Mouse (Mus musculus) forebrain, embryonic 13.5 days (tissue): ENCODE measurements at regions not wholly inside any gene's neighbourhood (a gene's known extent, or its start where the extent isn't known, plus 50 kb on each side); places are given as distances from the start of the nearest gene placed in this dataset.

Source experiments
- ATAC-seq: fragments of 200-750 bp; cut with Nextera tagmentation; 2 replicates; pipeline ENCODE4 v1.8.0; 2017
- H3K27ac ChIP-seq: fragments of 300-500 bp; sonication (generic); 2 replicates; pipeline ENCODE4 v1.5.1; 2015; ENCODE audit warnings: inconsistent platforms, mild to moderate bottlenecking, moderate library complexity
- H3K27me3 ChIP-seq: fragments of 300-500 bp; sonication (generic); 2 replicates; pipeline ENCODE4 v1.6.1; 2015; ENCODE audit warnings: mild to moderate bottlenecking, inconsistent platforms
- H3K36me3 ChIP-seq: fragments of 300-500 bp; sonication (generic); 2 replicates; pipeline ENCODE4 v1.6.1; 2015; ENCODE audit warnings: mild to moderate bottlenecking, inconsistent platforms; ENCODE audit not compliant: poor library complexity, severe bottlenecking
- H3K4me1 ChIP-seq: fragments of 300-500 bp; sonication (generic); 2 replicates; pipeline ENCODE4 v1.6.1; 2015; ENCODE audit warnings: inconsistent platforms
- H3K4me2 ChIP-seq: fragments of 300-500 bp; sonication (generic); 2 replicates; pipeline ENCODE4 v1.6.1; 2015; ENCODE audit warnings: inconsistent platforms, mild to moderate bottlenecking, moderate library complexity
- H3K4me3 ChIP-seq: fragments of 300-500 bp; sonication (generic); 2 replicates; pipeline ENCODE4 v1.5.1; 2015; ENCODE audit warnings: mild to moderate bottlenecking, inconsistent platforms
- H3K9ac ChIP-seq: fragments of 300-500 bp; sonication (generic); 2 replicates; pipeline ENCODE4 v1.6.1; 2015; ENCODE audit warnings: mild to moderate bottlenecking, inconsistent platforms
- H3K9me3 ChIP-seq: fragments of 300-500 bp; sonication (generic); replicated peaks from 2 replicates; pipeline ENCODE4 v1.6.1; 2016; ENCODE audit warnings: inconsistent platforms
- WGBS: fragments of 180-500 bp; shearing (Covaris S2); methylation state at CpG from one replicate; pipeline ENCODE4 v1.1.7; 2015; 5-methylcytosine and 5-hydroxymethylcytosine counted together

DNA sequence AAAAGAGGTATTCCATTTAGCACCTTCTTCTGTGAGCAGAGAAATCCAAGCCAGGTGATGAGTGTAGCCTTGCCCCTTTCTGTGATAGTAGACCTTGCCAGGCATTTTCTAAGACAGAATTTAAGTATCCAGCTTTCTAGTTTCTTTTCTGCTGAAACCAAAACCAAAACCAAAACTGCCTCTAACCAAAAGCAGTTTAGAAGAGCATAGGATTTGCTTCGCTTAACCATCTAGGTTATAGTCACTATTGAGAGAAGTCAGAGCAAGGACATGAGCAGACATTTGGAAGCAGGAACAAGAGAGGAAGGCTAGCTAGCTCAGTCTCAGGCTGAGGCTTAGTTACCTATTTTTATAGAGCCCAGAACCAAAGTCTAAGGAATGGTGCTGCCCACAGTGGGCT, 354.8 kb upstream of the Prickle1 start:
- Histone ChIP-seq H3K36me3 (no peaks in the 10 kb centered on the region), H3K27me3 (no peaks in the 10 kb centered on the region), H3K9me3 (no peaks in the 10 kb centered on the region), H3K4me2 (no peak overlapping the region), H3K4me1 (no peaks in the 10 kb centered on the region), H3K27ac (no peak overlapping the region), H3K4me3 (no peak overlapping the region), H3K9ac (no peak overlapping the region)
- WGBS, result 98% methylated on average over 1 of the region's 1 CpGs
- no peak for ATAC-seq

DNA sequence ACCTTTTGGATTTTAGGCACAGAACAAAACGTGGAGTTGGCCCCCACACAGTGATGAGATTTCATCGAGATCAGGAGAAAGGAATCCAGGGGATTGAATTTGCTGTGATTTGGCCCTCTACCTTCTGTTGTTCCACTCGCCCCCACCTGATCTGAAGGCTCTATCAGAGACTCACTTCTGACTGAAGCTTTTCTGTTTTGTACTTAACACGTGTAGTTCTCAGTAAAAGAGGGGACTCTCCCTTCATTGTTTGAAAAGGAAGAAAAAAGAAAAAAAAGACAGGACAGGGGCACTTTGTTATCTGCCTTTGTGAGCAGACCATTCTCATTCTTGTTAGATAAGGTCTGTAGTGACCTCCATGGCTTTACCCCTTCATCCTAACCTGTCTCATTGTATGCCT, 353.2 kb upstream of the Prickle1 start:
- Histone ChIP-seq H3K4me1 (no peaks in the 10 kb centered on the region), H3K9ac (no peak overlapping the region), H3K4me2 (no peak overlapping the region), H3K9me3 (no peaks in the 10 kb centered on the region), H3K27ac (no peak overlapping the region), H3K4me3 (no peak overlapping the region), H3K27me3 (no peaks in the 10 kb centered on the region), H3K36me3 (no peaks in the 10 kb centered on the region)
- ATAC-seq, result no peak
- 80% methylated on average over 4 of the region's 4 CpGs for WGBS

DNA sequence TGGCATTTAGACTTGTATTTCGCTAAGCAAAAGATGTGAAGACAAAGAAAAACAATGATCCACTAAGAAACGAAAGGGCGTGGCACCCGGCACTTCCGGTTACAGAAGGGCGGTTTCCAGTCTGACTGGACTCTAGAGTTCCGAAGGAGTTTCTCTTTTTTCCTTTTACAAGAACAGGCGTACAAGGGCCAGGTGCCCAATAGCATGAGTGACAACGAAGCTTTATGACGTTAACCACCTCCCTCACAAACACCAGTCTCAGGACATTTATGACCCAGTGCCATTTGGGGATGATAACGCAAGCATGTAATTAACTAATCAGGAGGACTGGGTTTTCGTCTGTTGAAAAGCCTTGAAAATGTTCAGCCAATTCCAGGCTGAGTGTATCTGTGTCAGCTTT, 347.9 kb upstream of the Prickle1 start:
- H3K9ac ChIP-seq, result no peak overlapping the region
- ATAC-seq, result no peak
- H3K4me3 ChIP-seq, result no peak overlapping the region
- WGBS, result 88% methylated on average over 12 of the region's 12 CpGs
- H3K4me2 ChIP-seq, result no peak overlapping the region
- no peaks in the 10 kb centered on the region for H3K36me3 ChIP-seq
- no peaks in the 10 kb centered on the region for H3K9me3 ChIP-seq
- H3K27ac ChIP-seq, result no peak overlapping the region
- no peaks in the 10 kb centered on the region for H3K27me3 ChIP-seq
- H3K4me1 ChIP-seq, result no peaks in the 10 kb centered on the region

DNA sequence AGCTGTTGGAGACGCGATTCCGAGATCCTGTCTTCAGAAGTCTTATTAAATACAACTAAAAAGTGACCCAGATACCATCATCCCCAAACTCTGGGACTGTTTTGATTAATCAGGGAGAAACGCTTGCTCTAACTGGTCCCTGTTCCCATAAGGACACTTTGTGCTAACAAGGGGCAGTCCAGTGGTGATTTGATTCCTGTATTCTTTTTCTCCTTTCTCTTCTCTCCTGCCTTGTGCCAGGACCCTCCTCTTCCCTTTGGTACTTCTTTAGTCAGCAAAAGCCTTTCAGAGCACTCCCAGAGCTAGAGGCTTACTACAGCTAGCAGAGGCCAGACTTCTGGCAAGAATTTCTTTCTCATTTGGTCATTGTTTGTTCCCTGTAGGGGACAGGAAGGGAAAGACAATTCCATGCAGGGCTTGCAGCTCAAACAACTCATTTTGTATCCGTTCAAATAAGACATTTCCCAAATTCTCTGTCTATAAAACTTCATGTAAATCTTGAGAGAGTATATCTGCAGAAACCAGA, 337.3 kb upstream of the Prickle1 start:
- H3K4me1 ChIP-seq, result peaks cover 5% of the 10 kb centered on the region; the same call in 1 of the 2 replicates
- no peak overlapping the region for H3K9ac ChIP-seq
- 34% methylated on average over 5 of the region's 5 CpGs for WGBS
- no peak for ATAC-seq
- no peaks in the 10 kb centered on the region for H3K9me3 ChIP-seq
- no peaks in the 10 kb centered on the region for H3K27me3 ChIP-seq
- H3K27ac ChIP-seq, result no peak overlapping the region
- no peak overlapping the region for H3K4me2 ChIP-seq
- no peak overlapping the region for H3K4me3 ChIP-seq
- H3K36me3 ChIP-seq, result no peaks in the 10 kb centered on the region

DNA sequence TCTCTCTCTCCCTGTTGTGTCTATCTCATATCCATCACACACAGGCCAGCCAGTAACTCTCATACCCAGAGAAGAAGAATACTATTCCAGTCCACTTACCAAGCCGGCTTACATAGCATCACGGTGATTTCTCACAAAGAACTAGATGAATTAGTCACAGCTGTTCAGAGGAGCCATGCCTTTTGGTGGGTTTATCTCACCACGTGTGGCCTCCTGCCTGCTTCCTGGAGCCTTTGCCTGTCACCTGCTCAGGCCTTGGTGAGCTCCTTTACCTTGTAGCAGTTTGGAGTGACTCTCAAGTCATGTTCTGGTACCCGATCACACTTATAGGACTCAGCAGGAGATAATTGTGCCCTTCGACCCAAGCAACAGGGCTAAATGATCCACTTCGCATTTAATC, 331.2 kb upstream of the Prickle1 start:
- Histone ChIP-seq H3K27ac (no peak overlapping the region), H3K4me3 (no peak overlapping the region), H3K36me3 (no peaks in the 10 kb centered on the region), H3K4me1 (0 out of 2 replicates have a peak, but pooled peaks cover 3% of the 10 kb centered on the region), H3K9me3 (no peaks in the 10 kb centered on the region), H3K9ac (no peak overlapping the region), H3K27me3 (no peaks in the 10 kb centered on the region), H3K4me2 (no peak overlapping the region)
- no peak; the same call in 1 of the 2 replicates for ATAC-seq
- 41% methylated on average over 6 of the region's 6 CpGs for WGBS

DNA sequence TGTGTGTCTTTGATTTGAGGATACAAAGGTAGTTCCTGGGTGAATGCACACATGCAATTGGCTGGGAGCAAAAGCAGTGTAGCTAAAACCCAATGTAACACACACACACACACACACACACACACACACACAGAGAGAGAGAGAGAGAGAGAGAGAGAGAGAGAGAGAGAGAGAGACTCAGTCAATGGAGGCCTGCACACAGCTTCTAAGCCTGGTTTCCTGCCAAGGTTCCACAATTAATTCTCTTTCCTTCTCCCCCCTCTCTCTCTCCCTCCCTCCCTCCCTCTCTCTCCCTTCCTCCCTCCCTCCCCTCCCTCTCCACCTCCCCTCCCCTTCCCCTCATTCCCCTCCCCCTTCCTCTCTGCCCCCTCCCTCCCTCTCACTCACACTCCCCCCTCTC, 330.6 kb upstream of the Prickle1 start:
- H3K4me1 ChIP-seq, result 0 out of 2 replicates have a peak, but pooled peaks cover 3% of the 10 kb centered on the region
- H3K4me2 ChIP-seq, result no peak overlapping the region
- no peaks in the 10 kb centered on the region for H3K9me3 ChIP-seq
- H3K4me3 ChIP-seq, result no peak overlapping the region
- no peaks in the 10 kb centered on the region for H3K27me3 ChIP-seq
- H3K36me3 ChIP-seq, result no peaks in the 10 kb centered on the region
- H3K27ac ChIP-seq, result no peak overlapping the region
- ATAC-seq, result 0 out of 2 replicates have a peak, but pooled peaks have one; percentile 8
- no peak overlapping the region for H3K9ac ChIP-seq

DNA sequence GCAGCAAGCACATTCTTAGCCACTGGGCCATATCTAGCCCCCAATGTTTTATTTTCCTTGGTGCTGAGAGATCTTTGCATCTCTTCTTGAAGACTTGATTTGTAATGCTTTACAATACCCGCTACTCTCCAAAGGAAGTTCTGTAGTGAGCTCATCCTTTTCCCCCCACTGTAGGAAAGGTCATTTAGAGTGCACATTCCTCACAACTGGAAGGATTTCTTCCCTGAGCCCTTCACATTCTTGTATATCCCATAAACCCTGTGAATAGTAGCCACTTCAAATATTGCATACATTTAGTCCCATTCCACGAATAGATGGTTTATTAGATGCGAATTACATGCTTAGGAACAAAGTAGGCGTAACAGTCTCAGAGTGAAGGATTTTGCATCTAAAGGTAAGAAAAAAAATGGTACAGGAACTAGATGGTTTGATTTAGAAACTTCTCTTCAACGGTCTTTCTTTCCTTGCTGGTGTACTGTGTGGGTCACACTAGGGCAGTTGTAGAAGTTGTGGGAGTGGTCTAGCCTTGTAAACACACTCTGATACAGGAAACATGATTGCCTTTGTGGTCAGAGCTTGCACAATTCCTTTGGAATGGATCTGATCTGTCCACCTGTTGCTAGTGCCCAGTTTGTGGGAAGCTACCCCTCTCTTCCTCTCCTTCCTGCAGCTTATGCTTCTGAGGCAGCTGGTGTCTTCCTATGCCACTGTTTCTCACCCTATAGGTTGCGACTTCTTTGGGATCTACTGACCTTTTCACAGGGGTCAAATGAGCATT, 326.0 kb upstream of the Prickle1 start:
- Histone ChIP-seq H3K4me3 (no peak overlapping the region), H3K36me3 (no peaks in the 10 kb centered on the region), H3K27me3 (no peaks in the 10 kb centered on the region), H3K4me1 (0 out of 2 replicates have a peak, but pooled peaks cover 3% of the 10 kb centered on the region), H3K9ac (no peak overlapping the region), H3K4me2 (no peak overlapping the region), H3K9me3 (no peaks in the 10 kb centered on the region), H3K27ac (no peak overlapping the region)
- ATAC-seq, result no peak
- WGBS, result 83% methylated on average over 6 of the region's 6 CpGs

DNA sequence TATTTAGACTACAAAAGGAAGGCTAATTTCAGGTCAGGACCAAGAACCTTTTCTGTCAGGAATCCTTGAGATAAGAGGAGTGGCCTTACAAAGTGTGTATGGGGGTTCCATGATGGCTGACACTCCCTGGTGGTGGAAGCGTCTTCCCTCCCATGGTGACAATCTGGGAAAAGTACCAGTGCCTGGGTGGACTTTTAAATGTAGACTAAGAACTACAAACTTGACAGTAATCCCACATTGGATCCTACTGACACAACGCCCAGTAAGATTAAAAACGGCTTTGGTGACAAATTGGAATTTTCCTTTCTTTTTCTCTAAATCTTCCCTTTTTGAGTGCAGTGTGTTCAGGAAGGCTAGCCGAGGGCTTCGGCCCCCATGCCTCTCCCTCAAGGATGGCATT, 325.3 kb upstream of the Prickle1 start:
- H3K9me3 ChIP-seq, result no peaks in the 10 kb centered on the region
- H3K27ac ChIP-seq, result no peak overlapping the region
- no peak overlapping the region for H3K4me2 ChIP-seq
- no peak for ATAC-seq
- 92% methylated on average over 5 of the region's 5 CpGs for WGBS
- no peaks in the 10 kb centered on the region for H3K36me3 ChIP-seq
- no peak overlapping the region for H3K9ac ChIP-seq
- H3K27me3 ChIP-seq, result no peaks in the 10 kb centered on the region
- no peak overlapping the region for H3K4me3 ChIP-seq
- 0 out of 2 replicates have a peak, but pooled peaks cover 3% of the 10 kb centered on the region for H3K4me1 ChIP-seq

DNA sequence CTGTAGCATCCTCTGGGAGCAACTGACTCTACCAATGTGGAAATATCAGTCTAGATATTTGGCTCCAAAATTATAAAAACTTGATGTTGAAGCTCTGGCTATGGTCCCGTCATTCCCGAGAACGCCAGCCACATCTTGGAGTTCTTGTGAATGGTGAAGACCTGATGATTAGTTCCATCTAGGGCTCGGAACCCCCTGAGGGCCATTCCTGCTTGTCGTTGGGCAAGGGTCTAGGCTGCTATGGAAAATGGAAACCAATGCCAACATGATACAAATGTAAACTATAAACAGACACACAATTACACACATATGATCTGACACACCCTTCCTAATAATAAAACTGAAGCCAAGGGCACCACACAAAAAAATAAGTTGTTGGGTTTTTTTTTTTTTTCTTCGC, 323.9 kb upstream of the Prickle1 start:
- Histone ChIP-seq H3K27me3 (no peaks in the 10 kb centered on the region), H3K9me3 (0 out of 2 replicates have a peak, but pooled peaks cover 5% of the 10 kb centered on the region), H3K27ac (no peak overlapping the region), H3K4me2 (no peak overlapping the region), H3K36me3 (no peaks in the 10 kb centered on the region), H3K4me1 (no peaks in the 10 kb centered on the region), H3K9ac (no peak overlapping the region), H3K4me3 (no peak overlapping the region)
- WGBS, result 94% methylated on average over 6 of the region's 6 CpGs
- ATAC-seq, result no peak

DNA sequence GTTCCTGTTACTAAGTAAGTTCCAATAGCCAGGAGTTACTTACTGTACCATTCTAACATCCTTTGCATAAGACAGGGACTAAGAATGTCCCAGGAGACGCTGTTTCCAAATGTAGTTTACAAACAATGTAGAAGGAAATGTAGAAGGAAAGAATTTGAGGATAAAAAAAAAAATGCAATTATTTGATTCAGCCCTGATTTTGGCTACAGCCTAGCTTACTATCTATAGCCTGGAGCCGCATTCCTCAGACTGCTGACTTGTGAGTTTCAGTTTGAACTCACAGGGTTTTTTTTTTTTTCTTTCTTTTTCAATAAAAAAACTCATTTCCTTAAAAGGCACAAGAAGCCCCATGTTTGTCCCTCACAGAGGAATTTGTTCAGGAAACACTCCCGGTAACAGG, 321.2 kb upstream of the Prickle1 start:
- Histone ChIP-seq H3K4me2 (no peak overlapping the region), H3K27ac (no peak overlapping the region), H3K9ac (no peak overlapping the region), H3K27me3 (no peaks in the 10 kb centered on the region), H3K4me3 (no peak overlapping the region), H3K36me3 (no peaks in the 10 kb centered on the region), H3K9me3 (0 out of 2 replicates have a peak, but pooled peaks cover 5% of the 10 kb centered on the region), H3K4me1 (no peaks in the 10 kb centered on the region)
- WGBS, result 55% methylated on average over 3 of the region's 3 CpGs
- ATAC-seq, result no peak

DNA sequence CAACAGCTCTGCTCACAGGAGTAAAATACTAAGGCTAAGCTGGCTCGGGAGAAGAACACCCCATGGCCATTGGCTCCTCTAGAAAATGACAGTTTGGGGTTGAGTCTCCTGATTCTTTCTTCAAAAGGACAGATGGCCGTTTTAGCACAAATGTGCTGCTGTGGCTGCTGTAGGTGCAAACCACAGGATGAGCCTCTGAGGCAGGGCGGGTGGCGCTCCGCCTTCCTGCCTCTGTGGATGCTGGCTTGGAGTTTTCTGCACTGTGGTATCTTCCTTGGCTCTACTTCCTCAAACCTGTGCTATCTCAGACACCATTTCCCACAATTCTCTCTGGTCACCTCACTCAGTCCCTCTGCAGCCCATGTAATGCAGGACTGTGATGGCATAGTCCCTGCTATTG, 317.8 kb upstream of the Prickle1 start:
- no peak overlapping the region for H3K27ac ChIP-seq
- 82% methylated on average over 5 of the region's 5 CpGs for WGBS
- H3K9ac ChIP-seq, result no peak overlapping the region
- H3K9me3 ChIP-seq, result 0 out of 2 replicates have a peak, but pooled peaks cover 5% of the 10 kb centered on the region
- H3K4me1 ChIP-seq, result peaks cover 8% of the 10 kb centered on the region
- no peak overlapping the region for H3K4me3 ChIP-seq
- no peak for ATAC-seq
- H3K27me3 ChIP-seq, result no peaks in the 10 kb centered on the region
- no peaks in the 10 kb centered on the region for H3K36me3 ChIP-seq
- no peak overlapping the region for H3K4me2 ChIP-seq

DNA sequence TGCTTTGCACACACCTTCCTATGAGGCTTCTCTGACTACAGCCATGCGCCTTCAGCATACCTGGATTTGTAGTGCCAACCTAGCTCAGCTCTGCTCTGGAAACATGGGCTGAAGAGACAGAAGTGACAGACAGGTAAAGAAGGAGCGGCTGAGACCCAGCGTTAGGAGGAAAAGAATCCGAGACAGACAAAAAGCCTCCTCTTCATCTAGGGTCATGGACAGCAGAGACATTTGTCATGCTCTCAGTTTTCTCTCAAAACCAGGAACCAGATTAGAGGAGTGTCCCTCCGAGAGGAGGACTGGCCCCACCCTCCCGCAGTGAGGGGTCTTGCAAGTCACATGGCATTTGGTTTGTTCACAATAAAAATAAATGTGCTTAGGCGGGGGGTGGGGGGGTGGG, 317.4 kb upstream of the Prickle1 start:
- Histone ChIP-seq H3K27ac (no peak overlapping the region), H3K4me2 (no peak overlapping the region), H3K36me3 (no peaks in the 10 kb centered on the region), H3K4me1 (peaks cover 8% of the 10 kb centered on the region), H3K9ac (no peak overlapping the region), H3K27me3 (no peaks in the 10 kb centered on the region), H3K9me3 (0 out of 2 replicates have a peak, but pooled peaks cover 5% of the 10 kb centered on the region), H3K4me3 (no peak overlapping the region)
- ATAC-seq, result no peak
- 72% methylated on average over 7 of the region's 7 CpGs for WGBS
